Mouse (Mus musculus) cerebellum, adult 2 months (tissue): ENCODE measurements around the gene Pdss2. TPM values are rescaled to one million over a fixed set of nuclear protein-coding genes. Genes with fewer than 3 reads are reported as not detected.

Source experiments
- DNase-seq, 2 experiments: peaks; one replicate each; pipeline ENCODE4 v3.0.0; 2021
- H3K27ac ChIP-seq: fragments of 200-500 bp; 2 replicates; pipeline ENCODE4 v1.5.1; 2012; ENCODE audit warnings: low read length, control low read depth, inconsistent platforms; ENCODE audit not compliant: insufficient read depth
- H3K27me3 ChIP-seq: fragments of 200-500 bp; 2 replicates; pipeline ENCODE4 v1.6.1; 2012; ENCODE audit warnings: inconsistent platforms, mild to moderate bottlenecking, low read length, moderate library complexity; ENCODE audit not compliant: control insufficient read depth, insufficient read depth
- H3K4me1 ChIP-seq: fragments of 200-500 bp; 2 replicates; pipeline ENCODE4 v1.6.1; 2011; ENCODE audit warnings: low read length; ENCODE audit not compliant: control insufficient read depth, insufficient read depth
- H3K4me3 ChIP-seq: fragments of 200-500 bp; replicated peaks from 2 replicates; pipeline ENCODE3; 2011; ENCODE audit warnings: mild to moderate bottlenecking, low read depth, low read length, control low read depth; ENCODE audit not compliant: insufficient read depth
- CTCF ChIP-seq: fragments of 200-500 bp; IDR thresholded peaks from 2 replicates; pipeline ENCODE4 v1.5.1; 2011; ENCODE audit warnings: low read depth, mild to moderate bottlenecking, control low read depth, low read length, moderate library complexity, borderline replicate concordance; ENCODE audit not compliant: insufficient read depth
- POLR2A ChIP-seq: fragments of 200-500 bp; IDR thresholded peaks from 2 replicates; pipeline ENCODE4 v1.6.1; 2011; ENCODE audit warnings: low read length, control low read depth, borderline replicate concordance; ENCODE audit not compliant: insufficient read depth
- WGBS: fragments of 180-500 bp; shearing (Covaris S2); methylation state at CpG from one replicate; pipeline ENCODE4 v1.1.7; 2018; 5-methylcytosine and 5-hydroxymethylcytosine counted together
- polyA plus RNA-seq: library from polyadenylated mRNA; depleted of rRNA; stranded (reverse); fragments of >200 nt; gene quantifications from 2 replicates; pipeline ENCODE4 v1.2.3, GENCODE M21; 2012

The Pdss2 gene
- polyA plus RNA-seq, 1 experiment = 13.7 TPM

DNA sequence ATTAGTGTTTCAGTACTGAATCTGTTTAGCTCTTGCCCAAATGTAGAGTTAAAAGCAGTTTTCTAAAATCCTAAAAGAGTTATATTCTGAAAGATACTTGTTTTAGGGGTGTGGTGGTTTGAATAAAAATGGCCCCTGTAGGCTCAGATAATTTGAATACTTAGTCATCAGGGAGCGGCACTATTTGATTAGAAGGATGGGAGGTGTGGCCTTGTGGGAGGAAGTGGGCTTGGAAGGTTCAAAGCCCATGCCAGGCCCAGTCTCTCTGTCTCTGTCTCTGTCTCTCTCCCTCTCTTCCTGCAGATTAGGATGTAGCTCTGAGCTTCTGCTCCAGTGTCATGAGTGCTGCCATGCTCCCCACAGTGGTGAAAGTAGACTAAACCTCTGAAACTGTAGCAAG lies 5.1 kb downstream of the Pdss2 start:
- no peaks in the 10 kb centered on the region for H3K27me3 ChIP-seq
- DNase-seq = no peak
- no peaks in the 10 kb centered on the region for H3K4me1 ChIP-seq
- H3K4me3 ChIP-seq = no peak overlapping the region
- 97% methylated on average over 1 of the region's 1 CpGs for WGBS
- no peak overlapping the region for H3K27ac ChIP-seq
- TF ChIP-seq CTCF = no peak
- TF ChIP-seq POLR2A = no peak

GRCm38 (mm10) chr10:43229236-43229635 lies 8.0 kb downstream of the Pdss2 start:
- Histone ChIP-seq H3K4me3 (no peak overlapping the region), H3K27ac (no peak overlapping the region), H3K4me1 (no peaks in the 10 kb centered on the region), H3K27me3 (no peaks in the 10 kb centered on the region)
- 86% methylated on average over 2 of the region's 2 CpGs for WGBS
- no peak for DNase-seq
- TF ChIP-seq POLR2A = no peak
- no peak for TF ChIP-seq CTCF

- WGBS = 61% methylated on average over 4 of the region's 4 CpGs
- Histone ChIP-seq H3K4me1 (peaks cover 3% of the 10 kb centered on the region; the same call in 1 of the 2 replicates), H3K27ac (no peak overlapping the region), H3K27me3 (no peaks in the 10 kb centered on the region), H3K4me3 (no peak overlapping the region)
- no peak for DNase-seq
- TF ChIP-seq POLR2A = no peak
- no peak for TF ChIP-seq CTCF
These were observed 13.2 kb downstream of the Pdss2 start for GRCm38 (mm10) chr10:43234522-43234921.

GRCm38 (mm10) chr10:43235011-43235410 lies 13.7 kb downstream of the Pdss2 start:
- peaks cover 3% of the 10 kb centered on the region; the same call in 1 of the 2 replicates for H3K4me1 ChIP-seq
- TF ChIP-seq CTCF = no peak
- TF ChIP-seq POLR2A = no peak
- WGBS = 66% methylated on average over 3 of the region's 3 CpGs

DNA sequence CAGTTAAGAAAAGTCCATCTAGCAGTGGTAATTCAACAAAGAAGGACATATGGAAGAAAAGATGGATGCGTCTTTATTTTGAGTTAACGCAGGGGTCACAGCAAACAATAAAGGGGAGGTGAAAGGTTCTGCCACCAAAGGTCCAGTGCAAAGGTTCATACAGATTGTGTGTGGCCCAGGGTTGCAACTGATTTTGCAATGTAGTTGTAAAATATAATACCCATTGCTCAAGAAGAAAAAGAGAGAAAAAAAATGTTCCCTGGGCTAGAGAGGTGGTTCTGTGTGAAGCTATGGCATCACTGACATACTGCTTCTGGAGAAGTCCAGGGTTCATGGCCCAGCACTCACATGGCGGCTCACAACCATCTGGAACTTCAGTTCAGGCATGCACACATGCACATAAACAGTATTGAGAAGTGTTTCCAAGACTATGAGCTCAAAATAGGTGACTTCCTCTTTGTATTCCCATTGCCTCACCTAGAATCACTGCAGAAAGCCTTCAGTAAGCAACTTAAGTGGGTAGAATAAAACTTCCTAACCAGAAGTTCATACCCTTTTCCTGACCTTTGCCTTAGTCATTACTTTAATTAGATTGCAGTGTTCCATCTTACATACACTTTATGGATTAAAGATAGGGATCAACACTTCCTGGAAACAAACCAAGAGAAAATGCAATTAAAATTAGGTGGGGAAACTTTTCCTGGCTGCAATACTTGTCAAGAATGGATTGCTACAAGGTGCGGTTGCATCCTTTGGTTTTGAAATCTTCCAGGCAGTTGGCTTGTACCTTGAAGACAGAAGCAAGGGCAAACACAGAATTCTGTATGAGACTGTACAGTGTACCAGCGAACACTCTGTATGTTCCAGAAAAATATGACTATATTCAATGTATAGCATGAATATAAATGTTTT lies 14.7 kb downstream of the Pdss2 start:
- WGBS = 95% methylated on average over 5 of the region's 5 CpGs
- TF ChIP-seq POLR2A = no peak
- peaks cover 3% of the 10 kb centered on the region; the same call in 1 of the 2 replicates for H3K4me1 ChIP-seq
- H3K27ac ChIP-seq = no peak overlapping the region
- H3K4me3 ChIP-seq = no peak overlapping the region
- DNase-seq = no peak
- no peaks in the 10 kb centered on the region for H3K27me3 ChIP-seq

More at GRCm38 (mm10) chr10:43235011-43235410, 13.7 kb downstream of the Pdss2 start:
- DNase-seq = no peak
- no peak overlapping the region for H3K4me3 ChIP-seq
- no peaks in the 10 kb centered on the region for H3K27me3 ChIP-seq
- H3K27ac ChIP-seq = no peak overlapping the region

DNA sequence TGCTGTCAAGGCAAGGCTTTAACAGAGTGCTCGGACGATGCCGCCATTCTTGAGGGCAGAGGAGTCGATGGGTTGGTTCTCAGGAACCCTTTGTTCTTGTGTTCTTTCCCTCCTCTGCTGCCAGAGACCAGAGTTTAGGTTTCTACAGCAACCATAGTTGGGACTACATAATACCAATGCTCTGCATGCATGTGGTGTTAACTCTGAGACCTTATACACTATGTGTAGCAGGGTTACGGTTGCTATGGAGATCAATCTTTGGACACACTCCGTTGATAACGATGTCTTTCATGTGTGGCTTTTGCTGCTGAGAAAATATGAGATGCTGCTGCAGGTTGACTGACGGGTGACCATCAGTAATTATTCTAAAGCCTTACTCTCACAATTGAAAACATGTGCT lies 20.9 kb downstream of the Pdss2 start:
- no peak overlapping the region for H3K27ac ChIP-seq
- no peak overlapping the region for H3K4me3 ChIP-seq
- peaks cover 6% of the 10 kb centered on the region for H3K4me1 ChIP-seq
- no peaks in the 10 kb centered on the region for H3K27me3 ChIP-seq
- no peak for DNase-seq
- 50% methylated on average over 8 of the region's 8 CpGs for WGBS
- TF ChIP-seq CTCF (no peak), POLR2A (no peak)

GRCm38 (mm10) chr10:43244262-43244806 lies 23.0 kb downstream of the Pdss2 start:
- H3K4me1 ChIP-seq = peaks cover 6% of the 10 kb centered on the region
- no peak for DNase-seq
- TF ChIP-seq POLR2A = no peak
- no peak for TF ChIP-seq CTCF
- 53% methylated on average over 3 of the region's 3 CpGs for WGBS
- no peak overlapping the region for H3K4me3 ChIP-seq
- H3K27me3 ChIP-seq = no peaks in the 10 kb centered on the region
- no peak overlapping the region for H3K27ac ChIP-seq

GRCm38 (mm10) chr10:43245461-43246200 lies 24.3 kb downstream of the Pdss2 start:
- TF ChIP-seq POLR2A = no peak
- H3K27me3 ChIP-seq = no peaks in the 10 kb centered on the region
- H3K4me1 ChIP-seq = peaks cover 6% of the 10 kb centered on the region
- H3K4me3 ChIP-seq = no peak overlapping the region
- no peak overlapping the region for H3K27ac ChIP-seq
- WGBS = 26% methylated on average over 17 of the region's 17 CpGs
- no peak for DNase-seq
